Mouse (Mus musculus): ENCODE data around the gene Capn8.

DNA sequence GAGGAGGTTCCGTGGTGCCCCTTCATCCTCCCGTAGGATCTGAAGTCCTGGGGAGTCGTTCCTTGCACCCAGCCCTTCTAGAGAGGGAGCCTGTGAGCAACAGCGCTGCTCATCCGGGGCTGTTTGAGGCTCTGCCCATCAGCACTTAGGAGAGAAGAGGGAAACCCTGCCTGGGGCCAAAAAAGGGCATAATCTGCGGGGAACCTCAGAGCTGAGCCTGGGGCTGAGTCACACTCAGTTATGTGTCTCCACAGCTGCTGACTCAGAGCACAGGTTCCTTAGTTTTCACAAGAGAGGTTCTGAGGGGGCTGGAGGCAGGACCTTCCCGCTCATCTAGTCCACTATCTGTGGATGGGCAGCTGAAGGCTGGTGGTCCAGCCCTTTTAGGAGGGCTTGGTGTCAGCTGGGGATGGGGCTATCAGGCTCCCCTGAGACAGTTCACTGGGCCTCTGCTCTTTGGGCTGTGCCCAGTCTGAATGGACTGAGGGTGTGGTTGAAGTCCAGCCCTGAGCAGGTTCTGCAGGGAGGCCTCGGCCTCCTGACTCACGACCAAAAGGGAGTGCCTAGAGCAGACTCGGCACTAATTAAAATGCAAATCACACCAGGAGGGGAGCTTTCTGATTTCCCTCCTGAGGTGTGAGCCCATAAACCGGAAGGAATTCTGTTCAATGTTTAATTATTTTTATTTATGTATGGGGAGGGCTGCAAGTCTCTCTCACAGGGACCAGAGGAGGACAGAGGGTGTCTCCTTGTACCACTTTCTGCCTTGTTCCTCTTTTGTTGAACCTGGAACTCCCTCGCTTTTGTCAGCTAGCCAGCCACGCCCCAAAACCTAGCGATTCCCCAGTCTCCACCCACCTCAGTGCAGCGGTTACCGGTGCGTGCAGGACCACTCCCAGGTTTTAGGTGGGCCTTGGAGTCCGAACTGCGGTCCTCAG is 36.6 kb upstream of the Capn8 start:
- TF ChIP-seq CTCF (IDR thresholded peaks at IDR 0.05; ENCODE audit: low read depth, low read length) (no peak), POLR2AphosphoS5 (IDR thresholded peaks at IDR 0.05; ENCODE audit: insufficient replicate concordance, low read depth, low read length) (no peak)
